Mouse (Mus musculus) ES-E14 (cell line): ENCODE data around the gene Btbd3.

Experiments used
- MAFK ChIP-seq: IDR thresholded peaks from 2 replicates; pipeline ENCODE4 v1.6.1; 2014; ENCODE audit warnings: mild to moderate bottlenecking, low read depth, low read length, inconsistent platforms; ENCODE audit not compliant: insufficient read depth
- ZC3H11A ChIP-seq: IDR thresholded peaks from 2 replicates; pipeline ENCODE4 v1.6.1; 2012; ENCODE audit warnings: low read depth, mild to moderate bottlenecking, inconsistent platforms, low read length, borderline replicate concordance

DNA sequence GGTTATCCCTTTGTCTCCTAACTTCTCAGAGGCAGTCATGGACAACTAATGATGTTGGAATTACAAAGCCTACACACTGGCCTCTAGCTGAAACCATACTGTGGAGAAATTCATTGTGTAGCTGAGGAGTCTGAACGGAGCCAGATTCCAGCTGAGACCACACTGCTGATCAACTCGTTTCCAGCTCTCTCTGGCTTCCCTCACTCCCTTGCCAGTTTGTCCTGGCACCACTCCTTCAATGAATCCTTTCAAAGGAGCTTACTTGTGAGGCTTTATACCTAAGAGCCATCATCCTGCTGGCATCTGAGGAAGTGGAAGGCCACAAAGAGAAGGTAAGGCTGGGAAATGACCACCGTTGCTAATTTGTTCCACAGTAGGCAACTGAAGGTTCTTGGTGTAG is 332.7 kb downstream of the Btbd3 start:
- TF ChIP-seq MAFK: no peak
- TF ChIP-seq ZC3H11A: no peak
